Mouse (Mus musculus): Measurements from ENCODE around the gene Ank2. TPM values are rescaled to one million over a fixed set of nuclear protein-coding genes. Genes with fewer than 3 reads are reported as not detected.

Ank2 gene
- polyA plus RNA-seq, 1 experiment from 2014 or later = 3.9 TPM

GRCm38 (mm10) chr3:126916381-126916780 is 582.8 kb downstream of the Ank2 start:
- no peak for ATAC-seq
- Histone ChIP-seq H3K9ac (replicated peaks; ENCODE audit: low read depth) (no peak overlapping the region), H3K4me1 (ENCODE audit: insufficient read depth, low read depth, low read length) (no peaks in the 10 kb centered on the region), H3K9me3 (ENCODE audit: low read length) (no peaks in the 10 kb centered on the region), H3K4me2 (replicated peaks; ENCODE audit: low read depth, low read length) (no peak overlapping the region), H3K36me3 (ENCODE audit: insufficient read depth, low read length) (no peaks in the 10 kb centered on the region), H3K27ac (ENCODE audit: low read length) (no peak overlapping the region), H3K4me3 (ENCODE audit: low read depth, low read length) (no peak overlapping the region), H3K27me3 (replicated peaks; ENCODE audit: insufficient read depth, low read length) (no peaks in the 10 kb centered on the region)
- DNase-seq (ENCODE audit: low spot score) = no peak
- TF ChIP-seq CTCF (IDR thresholded peaks at IDR 0.05) (no peak), EP300 (IDR thresholded peaks at IDR 0.05) (no peak)

DNA sequence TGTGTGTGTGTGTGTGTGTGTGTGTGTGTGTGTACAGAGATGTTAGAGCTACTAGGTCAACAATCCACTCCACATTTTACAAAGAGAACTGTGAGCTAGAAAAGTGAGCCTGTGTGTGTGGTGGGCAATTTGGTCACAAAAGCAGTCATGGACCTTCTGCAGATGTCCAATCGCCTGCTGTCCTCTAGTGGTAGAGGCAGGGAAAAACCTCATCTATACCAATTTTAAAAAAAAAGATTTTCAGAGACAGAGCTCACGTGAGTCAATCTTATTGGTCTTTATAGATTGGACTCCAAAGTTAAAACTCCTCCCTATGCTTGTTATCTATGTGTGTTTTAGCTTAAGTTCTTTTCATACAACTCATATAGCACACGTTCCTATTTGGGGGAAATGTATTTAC is 595.6 kb downstream of the Ank2 start:
- 2% methylated on average over 3 of the region's 3 CpGs for WGBS
- Histone ChIP-seq H3K4me2 (replicated peaks; ENCODE audit: low read depth, low read length) (no peak overlapping the region), H3K9ac (replicated peaks; ENCODE audit: low read depth) (no peak overlapping the region), H3K27ac (ENCODE audit: low read length) (no peak overlapping the region), H3K36me3 (ENCODE audit: insufficient read depth, low read length) (no peaks in the 10 kb centered on the region), H3K9me3 (ENCODE audit: low read length) (no peaks in the 10 kb centered on the region), H3K4me1 (ENCODE audit: insufficient read depth, low read depth, low read length) (no peaks in the 10 kb centered on the region), H3K4me3 (ENCODE audit: low read depth, low read length) (no peak overlapping the region), H3K27me3 (replicated peaks; ENCODE audit: insufficient read depth, low read length) (no peaks in the 10 kb centered on the region)
- no peak for TF ChIP-seq EP300 (IDR thresholded peaks at IDR 0.05)
- TF ChIP-seq CTCF (IDR thresholded peaks at IDR 0.05) = peak; percentile 92
- ATAC-seq (peak; percentile 62), DNase-seq (ENCODE audit: low spot score) (peak; percentile 88)

GRCm38 (mm10) chr3:126886644-126887043 is 612.5 kb downstream of the Ank2 start:
- ATAC-seq (no peak), DNase-seq (ENCODE audit: low spot score) (no peak)
- Histone ChIP-seq H3K4me3 (ENCODE audit: low read depth, low read length) (no peak overlapping the region), H3K9ac (replicated peaks; ENCODE audit: low read depth) (no peak overlapping the region), H3K9me3 (ENCODE audit: low read length) (no peaks in the 10 kb centered on the region), H3K4me2 (replicated peaks; ENCODE audit: low read depth, low read length) (no peak overlapping the region), H3K27me3 (replicated peaks; ENCODE audit: insufficient read depth, low read length) (no peaks in the 10 kb centered on the region), H3K36me3 (ENCODE audit: insufficient read depth, low read length) (no peaks in the 10 kb centered on the region), H3K27ac (ENCODE audit: low read length) (no peak overlapping the region), H3K4me1 (ENCODE audit: insufficient read depth, low read depth, low read length) (no peaks in the 10 kb centered on the region)
- 81% methylated on average over 4 of the region's 4 CpGs for WGBS
- TF ChIP-seq EP300 (IDR thresholded peaks at IDR 0.05) = no peak
- no peak for TF ChIP-seq CTCF (IDR thresholded peaks at IDR 0.05)

DNA sequence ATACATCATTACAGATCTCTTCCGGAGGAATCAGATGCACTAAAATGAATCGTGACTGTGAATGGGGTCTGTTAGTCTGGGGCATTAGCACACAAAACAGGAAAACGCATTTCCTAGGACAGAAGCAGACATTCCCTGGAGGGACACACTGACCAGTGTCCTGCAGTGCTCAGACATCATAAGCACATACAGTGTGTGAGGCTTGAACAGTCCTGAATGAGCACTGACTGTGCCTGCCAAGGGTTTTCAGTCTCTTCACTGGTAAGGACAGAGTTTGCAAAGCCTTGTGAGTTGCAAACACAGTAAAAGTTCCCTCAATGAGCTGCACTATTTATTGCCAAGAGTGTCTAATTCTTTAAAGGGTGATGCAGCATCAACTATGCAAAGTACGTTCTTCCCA is 613.1 kb downstream of the Ank2 start:
- Histone ChIP-seq H3K4me2 (replicated peaks; ENCODE audit: low read depth, low read length) (no peak overlapping the region), H3K9ac (replicated peaks; ENCODE audit: low read depth) (no peak overlapping the region), H3K36me3 (ENCODE audit: insufficient read depth, low read length) (no peaks in the 10 kb centered on the region), H3K27me3 (replicated peaks; ENCODE audit: insufficient read depth, low read length) (no peaks in the 10 kb centered on the region), H3K4me1 (ENCODE audit: insufficient read depth, low read depth, low read length) (no peaks in the 10 kb centered on the region), H3K4me3 (ENCODE audit: low read depth, low read length) (no peak overlapping the region), H3K9me3 (ENCODE audit: low read length) (no peaks in the 10 kb centered on the region), H3K27ac (ENCODE audit: low read length) (no peak overlapping the region)
- TF ChIP-seq CTCF (IDR thresholded peaks at IDR 0.05) (no peak), EP300 (IDR thresholded peaks at IDR 0.05) (no peak)
- ATAC-seq = no peak
- WGBS = 70% methylated on average over 4 of the region's 4 CpGs
- no peak for DNase-seq (ENCODE audit: low spot score)

- Histone ChIP-seq H3K4me2 (replicated peaks; ENCODE audit: low read depth, low read length) (no peak overlapping the region), H3K4me1 (ENCODE audit: insufficient read depth, low read depth, low read length) (no peaks in the 10 kb centered on the region), H3K9ac (replicated peaks; ENCODE audit: low read depth) (no peak overlapping the region), H3K27me3 (replicated peaks; ENCODE audit: insufficient read depth, low read length) (no peaks in the 10 kb centered on the region), H3K27ac (ENCODE audit: low read length) (no peak overlapping the region), H3K4me3 (ENCODE audit: low read depth, low read length) (no peak overlapping the region), H3K9me3 (ENCODE audit: low read length) (no peaks in the 10 kb centered on the region), H3K36me3 (ENCODE audit: insufficient read depth, low read length) (no peaks in the 10 kb centered on the region)
- no peak for ATAC-seq
- WGBS = 18% methylated on average over 1 of the region's 1 CpGs
- no peak for TF ChIP-seq CTCF (IDR thresholded peaks at IDR 0.05)
- TF ChIP-seq EP300 (IDR thresholded peaks at IDR 0.05) = no peak
- no peak for DNase-seq (ENCODE audit: low spot score)
These were observed 620.9 kb downstream of the Ank2 start for GRCm38 (mm10) chr3:126878233-126878632.

MicroRNAs within 50 kb of the gene (microRNA counts, 519-probe panel; counts per million panel counts)
- microRNA mmu-miR-302a (not detected), microRNA mmu-miR-302b (not detected), microRNA mmu-miR-302c (not detected), microRNA mmu-miR-302d (not detected), microRNA mmu-miR-367 (not detected)

Small RNA genes within 50 kb of the gene (microRNA-seq; reads per million reads assigned to microRNA genes)
- gene Gm44494 (not detected), gene Mir302a (not detected), gene Mir302b (not detected), gene Mir302c (not detected), gene Mir302d (0.73 reads per million), gene Mir367 (not detected)

Other genes with a start within 250 kb of the Ank2 start
- 20.5 and 23.1 TPM in 2 replicates for gene Larp7, start 54.0 kb upstream of the Ank2 start, polyA plus RNA-seq (2015; fragmentation: Nextera tagmentation; extraction: Ambion mirVana)
- 1.0 and 1.1 TPM in 2 replicates for gene Zgrf1, start 54.1 kb upstream of the Ank2 start, polyA plus RNA-seq (2015; fragmentation: Nextera tagmentation; extraction: Ambion mirVana)
- not detected in 2 replicates for gene Neurog2, start 133.8 kb upstream of the Ank2 start, polyA plus RNA-seq (2015; fragmentation: Nextera tagmentation; extraction: Ambion mirVana)

Data from lung, postnatal 0 days (tissue).